8 mouse cellular contexts compared by ENCODE assay signal in the genomic region with DNA sequence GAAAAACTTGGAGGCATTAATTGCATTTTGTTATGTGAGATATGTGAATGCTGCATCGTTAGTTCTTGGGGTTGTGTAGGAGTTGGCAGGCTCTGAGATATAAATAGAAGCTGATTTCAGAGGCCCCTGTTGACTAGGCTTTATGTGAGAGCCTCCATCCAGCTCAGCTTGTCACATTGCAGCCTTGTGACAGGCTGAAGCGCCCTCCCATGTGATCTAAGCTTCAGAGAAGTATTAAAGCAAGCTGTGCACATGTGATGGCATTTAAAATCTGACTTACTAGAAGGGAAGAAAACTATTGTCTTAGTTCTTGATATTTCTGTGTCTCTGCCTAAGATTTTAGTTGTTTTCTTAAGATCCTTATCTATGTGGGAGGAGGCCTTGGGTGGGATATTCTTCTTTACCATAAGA. TPM values are rescaled to one million over a fixed set of nuclear protein-coding genes. Genes with fewer than 3 reads are reported as not detected.
DNase-seq lines count a peak whose midpoint lies in the region; ATAC-seq and TF ChIP-seq lines count a peak whose summit lies in the region.

No protein-coding gene starts in this region.

- TF ChIP-seq CTCF in C2C12 (IDR thresholded peaks at IDR 0.05; ENCODE audit: control insufficient read depth, insufficient read depth, insufficient read length): no peak
- no peak for TF ChIP-seq CTCF in bone marrow, adult 2 months (IDR thresholded peaks at IDR 0.05; ENCODE audit: control insufficient read depth, insufficient read depth, low read length)
- no peak for TF ChIP-seq CTCF in spleen, adult 2 months (IDR thresholded peaks at IDR 0.05; ENCODE audit: extremely low read depth, insufficient read depth, insufficient read length, insufficient replicate concordance)

- no peak for TF ChIP-seq POLR2A in bone marrow, adult 2 months (IDR thresholded peaks at IDR 0.05; ENCODE audit: borderline replicate concordance, control insufficient read depth, low read depth, low read length)
- TF ChIP-seq POLR2A in spleen, adult 2 months (IDR thresholded peaks at IDR 0.05; ENCODE audit: low read depth, low read length): no peak

- peak overlapping the region; percentile 67 for H3K4me2 ChIP-seq in embryonic facial prominence, embryonic 14.5 days (ENCODE audit: low read depth, low read length)
- H3K4me2 ChIP-seq in limb, embryonic 13.5 days (replicated peaks): peak overlapping the region; percentile 76
- peak overlapping the region; percentile 68 for H3K4me2 ChIP-seq in midbrain, embryonic 14.5 days (ENCODE audit: low read length)

- no peaks in the 10 kb centered on the region for H3K9me3 ChIP-seq in embryonic facial prominence, embryonic 14.5 days (ENCODE audit: control insufficient read depth, low read length)
- no peaks in the 10 kb centered on the region for H3K9me3 ChIP-seq in limb, embryonic 13.5 days
- H3K9me3 ChIP-seq in midbrain, embryonic 14.5 days (ENCODE audit: control insufficient read depth, low read length): no peaks in the 10 kb centered on the region

- peaks cover 62% of the 10 kb centered on the region for H3K79me3 ChIP-seq in C2C12 (ENCODE audit: low read depth)

- WGBS in bone marrow, adult 2 months: 0% methylated on average over 2 of the region's 2 CpGs
- 3% methylated on average over 2 of the region's 2 CpGs for WGBS in embryonic facial prominence, embryonic 14.5 days
- WGBS in limb, embryonic 13.5 days: 1% methylated on average over 2 of the region's 2 CpGs
- WGBS in midbrain, embryonic 14.5 days: 1% methylated on average over 2 of the region's 2 CpGs
- WGBS in spleen, adult 2 months: 0% methylated on average over 2 of the region's 2 CpGs

- H3K36me3 ChIP-seq in C2C12 (ENCODE audit: control insufficient read depth, insufficient read depth): peaks cover 36% of the 10 kb centered on the region
- H3K36me3 ChIP-seq in embryonic facial prominence, embryonic 14.5 days (ENCODE audit: control insufficient read depth, insufficient read depth, low read length): peaks cover 19% of the 10 kb centered on the region
- peaks cover 19% of the 10 kb centered on the region for H3K36me3 ChIP-seq in limb, embryonic 13.5 days
- peaks cover 21% of the 10 kb centered on the region for H3K36me3 ChIP-seq in midbrain, embryonic 14.5 days (ENCODE audit: control insufficient read depth, insufficient read depth, low read length)
- H3K36me3 ChIP-seq in spleen, adult 2 months (ENCODE audit: control insufficient read depth, insufficient read depth, low read length): peaks cover 13% of the 10 kb centered on the region

- peak; percentile 2; the same call in 1 of the 2 replicates for ATAC-seq in embryonic facial prominence, embryonic 14.5 days (ENCODE audit: low read depth)
- ATAC-seq in limb, embryonic 13.5 days (ENCODE audit: low FRiP score, low read depth): no peak
- no peak for ATAC-seq in midbrain, embryonic 14.5 days (ENCODE audit: low FRiP score, low TSS enrichment)

- H3K79me2 ChIP-seq in C2C12 (ENCODE audit: control insufficient read depth, insufficient read depth): peaks cover 70% of the 10 kb centered on the region

- peak overlapping the region; percentile 82 for H3K4me3 ChIP-seq in C2C12 (ENCODE audit: insufficient read depth, poor library complexity, severe bottlenecking)
- peak overlapping the region; percentile 39 for H3K4me3 ChIP-seq in bone marrow, adult 2 months (replicated peaks; ENCODE audit: control insufficient read depth, low read depth, low read length)
- peak overlapping the region; percentile 96 for H3K4me3 ChIP-seq in embryonic facial prominence, embryonic 14.5 days (ENCODE audit: low read depth, low read length)
- H3K4me3 ChIP-seq in limb, embryonic 13.5 days: peak overlapping the region; percentile 95
- H3K4me3 ChIP-seq in midbrain, embryonic 14.5 days (replicated peaks; ENCODE audit: low read depth, low read length): peak overlapping the region; percentile 93
- peak overlapping the region; percentile 10 for H3K4me3 ChIP-seq in spleen, adult 2 months (ENCODE audit: extremely low read depth, insufficient read depth, insufficient read length)

- H3K9ac ChIP-seq in embryonic facial prominence, embryonic 14.5 days (ENCODE audit: low read depth, low read length): peak overlapping the region; percentile 100
- H3K9ac ChIP-seq in limb, embryonic 13.5 days: peak overlapping the region; percentile 46
- H3K9ac ChIP-seq in midbrain, embryonic 14.5 days (replicated peaks; ENCODE audit: low read length): peak overlapping the region; percentile 31

- H3K4me1 ChIP-seq in bone marrow, adult 2 months (ENCODE audit: control insufficient read depth, insufficient read depth, low read length): no peaks in the 10 kb centered on the region; the same call in 1 of the 2 replicates
- H3K4me1 ChIP-seq in embryonic facial prominence, embryonic 14.5 days (ENCODE audit: control insufficient read depth, insufficient read depth, low read length): peaks cover 8% of the 10 kb centered on the region; the same call in 1 of the 2 replicates
- peaks cover 22% of the 10 kb centered on the region for H3K4me1 ChIP-seq in limb, embryonic 13.5 days
- peaks cover 20% of the 10 kb centered on the region for H3K4me1 ChIP-seq in midbrain, embryonic 14.5 days (ENCODE audit: control insufficient read depth, insufficient read depth, low read length)
- H3K4me1 ChIP-seq in spleen, adult 2 months (ENCODE audit: control insufficient read depth, insufficient read depth, insufficient read length): peaks cover 9% of the 10 kb centered on the region

- DNase-seq in embryonic facial prominence, embryonic 14.5 days (ENCODE audit: low spot score): peak; percentile 94
- DNase-seq in heart, adult 8-10 months (ENCODE audit: low spot score): peak; percentile 85
- DNase-seq in kidney, adult 8-10 months: peak; percentile 58 to 67
- DNase-seq in midbrain, embryonic 14.5 days: peak; percentile 83
- peak; percentile 34 to 67 for DNase-seq in spleen, adult 2 months (ENCODE audit: low read depth in 1 of 2, low spot score in 2 of 2)

- H3K27me3 ChIP-seq in C2C12 (ENCODE audit: control insufficient read depth, insufficient read depth, insufficient read length): no peaks in the 10 kb centered on the region
- H3K27me3 ChIP-seq in embryonic facial prominence, embryonic 14.5 days (replicated peaks; ENCODE audit: control insufficient read depth, insufficient read depth, low read length): no peaks in the 10 kb centered on the region
- no peaks in the 10 kb centered on the region for H3K27me3 ChIP-seq in limb, embryonic 13.5 days
- H3K27me3 ChIP-seq in midbrain, embryonic 14.5 days (ENCODE audit: control insufficient read depth, insufficient read depth, low read length): no peaks in the 10 kb centered on the region
- no peaks in the 10 kb centered on the region for H3K27me3 ChIP-seq in spleen, adult 2 months (ENCODE audit: control insufficient read depth, insufficient read depth, low read length)

- H3ac ChIP-seq in C2C12 (ENCODE audit: control insufficient read depth, insufficient read length, low read depth): peak overlapping the region; percentile 3

- no peak overlapping the region for H3K27ac ChIP-seq in bone marrow, adult 2 months (ENCODE audit: control insufficient read depth, insufficient read depth, low read depth, low read length, poor library complexity)
- H3K27ac ChIP-seq in embryonic facial prominence, embryonic 14.5 days (replicated peaks; ENCODE audit: low read depth, low read length): peak overlapping the region; percentile 19; the same call in 1 of the 2 replicates
- H3K27ac ChIP-seq in limb, embryonic 13.5 days: no peak overlapping the region
- no peak overlapping the region for H3K27ac ChIP-seq in midbrain, embryonic 14.5 days (replicated peaks; ENCODE audit: low read depth, low read length)
- H3K27ac ChIP-seq in spleen, adult 2 months (ENCODE audit: insufficient read depth, low read length): no peak overlapping the region

TF ChIP-seq in C2C12, 6 proteins besides CTCF, POLR2A, EP300 and RAD21:
- no peak for TF ChIP-seq CEBPB (IDR thresholded peaks at IDR 0.05; ENCODE audit: low read depth)
- no peak for TF ChIP-seq FOSL1 (IDR thresholded peaks at IDR 0.05; ENCODE audit: insufficient read depth, low read length, poor library complexity, severe bottlenecking)
- TF ChIP-seq USF1 (IDR thresholded peaks at IDR 0.05; ENCODE audit: low read depth): peak; percentile 73
- no peak for TF ChIP-seq MYOD1 (IDR thresholded peaks at IDR 0.05; ENCODE audit: control insufficient read depth, insufficient read length, low read depth)
- peak; percentile 47 for TF ChIP-seq MAX (IDR thresholded peaks at IDR 0.05)
- no peak for TF ChIP-seq MYOG (IDR thresholded peaks at IDR 0.05; ENCODE audit: control insufficient read depth, extremely low read depth, insufficient read length)
TF ChIP-seq in C2C12: peak in this region for 2.

RNA-seq across cellular contexts. Expression of a gene that starts 2.1 kb away (rescaled TPM):
- 22.7 TPM for polyA plus RNA-seq in C2C12 (2012; fragmentation: generic; extraction: Trizol)
- 27.9 and 45.9 TPM in 2 replicates for polyA plus RNA-seq in bone marrow, adult 2 months (2011; ENCODE audit: insufficient read depth, insufficient read length, low replicate concordance, missing spikeins)
- polyA plus RNA-seq in embryonic facial prominence, embryonic 14.5 days (2014; fragmentation: Nextera tagmentation; extraction: Ambion mirVana): 130 and 133 TPM in 2 replicates
- 100 to 1,000 TPM; 106 to 135 (median 128) TPM for total RNA-seq in heart, adult 8-10 months (2022)
- polyA plus RNA-seq in limb, embryonic 13.5 days (2015; fragmentation: Nextera tagmentation; extraction: Ambion mirVana): 94.9 and 100 TPM in 2 replicates
- 199 and 225 TPM in 2 replicates for polyA plus RNA-seq in midbrain, embryonic 14.5 days (2014; fragmentation: Nextera tagmentation; extraction: Ambion mirVana)
- polyA plus RNA-seq in spleen, adult 2 months (2012; rRNA removed): 6.3 and 12.0 TPM in 2 replicates

Comparison
In these comparisons a context has a peak if more than half of its experiments do, and no peak if none do; other contexts are left out.
1. H3K4me3 ChIP-seq: peak in every context shown above with its lines; median percentile 96 in embryonic facial prominence, embryonic 14.5 days; 95 in limb, embryonic 13.5 days; 93 in midbrain, embryonic 14.5 days; 82 in C2C12; 39 in bone marrow, adult 2 months; 10 in spleen, adult 2 months.
2. H3K9ac ChIP-seq: peak in every context shown above with its lines; median percentile 100 in embryonic facial prominence, embryonic 14.5 days; 46 in limb, embryonic 13.5 days; 31 in midbrain, embryonic 14.5 days.